Mouse (Mus musculus) stomach, embryonic 14.5 days (tissue): ENCODE results near the gene Ppard. TPM values are rescaled to one million over a fixed set of nuclear protein-coding genes. Genes with fewer than 3 reads are reported as not detected.

Source experiments
- ATAC-seq: fragments of 200-750 bp; cut with Nextera tagmentation; 2 replicates; pipeline ENCODE4 v1.8.0; 2017; ENCODE audit warnings: low read depth, moderate TSS enrichment; ENCODE audit not compliant: insufficient number of reproducible peaks, insufficient read depth, low FRiP score
- H3K27ac ChIP-seq: fragments of 300-500 bp; sonication (generic); 2 replicates; pipeline ENCODE4 v1.5.1; 2014; ENCODE audit warnings: mild to moderate bottlenecking, low read length, moderate library complexity, mixed read lengths
- H3K27me3 ChIP-seq: fragments of 300-500 bp; sonication (generic); 2 replicates; pipeline ENCODE4 v1.6.1; 2014; ENCODE audit warnings: low read length, control low read depth, mixed read lengths; ENCODE audit not compliant: control insufficient read depth, insufficient read depth
- H3K36me3 ChIP-seq: fragments of 300-500 bp; sonication (generic); 2 replicates; pipeline ENCODE4 v1.6.1; 2014; ENCODE audit warnings: mild to moderate bottlenecking, control low read depth, low read length, moderate library complexity, mixed read lengths; ENCODE audit not compliant: control insufficient read depth, insufficient read depth
- H3K4me1 ChIP-seq: fragments of 300-500 bp; sonication (generic); 2 replicates; pipeline ENCODE4 v1.6.1; 2014; ENCODE audit warnings: low read length, control low read depth, mixed read lengths; ENCODE audit not compliant: control insufficient read depth, insufficient read depth
- H3K4me2 ChIP-seq: fragments of 300-500 bp; sonication (generic); replicated peaks from 2 replicates; pipeline ENCODE4 v1.6.1; 2014; ENCODE audit warnings: low read depth, low read length, control low read depth
- H3K4me3 ChIP-seq: fragments of 300-500 bp; sonication (generic); 2 replicates; pipeline ENCODE4 v1.5.1; 2014; ENCODE audit warnings: low read depth, low read length, control low read depth
- H3K9ac ChIP-seq: fragments of 300-500 bp; sonication (generic); replicated peaks from 2 replicates; pipeline ENCODE4 v1.6.1; 2014; ENCODE audit warnings: low read depth, mild to moderate bottlenecking, control low read depth, low read length, moderate library complexity, mixed read lengths
- H3K9me3 ChIP-seq: fragments of 300-500 bp; sonication (generic); 2 replicates; pipeline ENCODE4 v1.6.1; 2016; ENCODE audit warnings: low read depth, low read length, control low read depth; ENCODE audit not compliant: control insufficient read depth
- WGBS: fragments of 180-500 bp; shearing (Covaris S2); extraction: QIAGEN DNeasy Blood & Tissue Kit; methylation state at CpG from one replicate; pipeline ENCODE4 v1.1.7; 2014; 5-methylcytosine and 5-hydroxymethylcytosine counted together
- polyA plus RNA-seq: library from polyadenylated mRNA; unstranded; fragments of >200 nt; fragmentation: Nextera tagmentation; extraction: Ambion mirVana; gene quantifications from 2 replicates; pipeline ENCODE4 v1.2.1, GENCODE M21; 2014

Ppard gene
- polyA plus RNA-seq, 1 experiment from 2014 or later = 3.4 TPM

GRCm38 (mm10) chr17:28231026-28231736 lies 1.3 kb upstream of the Ppard start:
- 85% methylated on average over 18 of the region's 18 CpGs for WGBS
- H3K4me3 ChIP-seq = no peak overlapping the region
- no peak overlapping the region for H3K9ac ChIP-seq

GRCm38 (mm10) chr17:28233091-28233731 lies 711 bp downstream of the Ppard start:
- WGBS = 8% methylated on average over 16 of the region's 17 CpGs
- H3K36me3 ChIP-seq = no peaks in the 10 kb centered on the region
- no peak for ATAC-seq
- H3K9ac ChIP-seq = peak overlapping the region; percentile 79
- H3K9me3 ChIP-seq = no peaks in the 10 kb centered on the region
- peaks cover 9% of the 10 kb centered on the region; the same call in 1 of the 2 replicates for H3K4me1 ChIP-seq
- H3K27ac ChIP-seq = peak overlapping the region; percentile 73; the same call in 1 of the 2 replicates
- peak overlapping the region; percentile 74 for H3K4me3 ChIP-seq
- peak overlapping the region; percentile 88 for H3K4me2 ChIP-seq
- H3K27me3 ChIP-seq = no peaks in the 10 kb centered on the region

More at GRCm38 (mm10) chr17:28231026-28231736, 1.3 kb upstream of the Ppard start:
- H3K4me1 ChIP-seq = peaks cover 9% of the 10 kb centered on the region; the same call in 1 of the 2 replicates
- H3K9me3 ChIP-seq = no peaks in the 10 kb centered on the region
- H3K4me2 ChIP-seq = no peak overlapping the region
- no peak overlapping the region for H3K27ac ChIP-seq
- H3K27me3 ChIP-seq = no peaks in the 10 kb centered on the region
- no peak for ATAC-seq
- no peaks in the 10 kb centered on the region for H3K36me3 ChIP-seq

- H3K27me3 ChIP-seq = no peaks in the 10 kb centered on the region
- H3K4me2 ChIP-seq = no peak overlapping the region
- H3K36me3 ChIP-seq = no peaks in the 10 kb centered on the region; the same call in 1 of the 2 replicates
- WGBS = 85% methylated on average over 5 of the region's 5 CpGs
- no peak overlapping the region for H3K9ac ChIP-seq
- H3K4me1 ChIP-seq = peaks cover 9% of the 10 kb centered on the region; the same call in 1 of the 2 replicates
- H3K27ac ChIP-seq = no peak overlapping the region
- no peaks in the 10 kb centered on the region for H3K9me3 ChIP-seq
- no peak for ATAC-seq
- no peak overlapping the region for H3K4me3 ChIP-seq
Measured at GRCm38 (mm10) chr17:28234641-28235040, 2.1 kb downstream of the Ppard start.

GRCm38 (mm10) chr17:28235982-28236635 lies 3.6 kb downstream of the Ppard start:
- no peak overlapping the region for H3K4me2 ChIP-seq
- WGBS = 80% methylated on average over 7 of the region's 7 CpGs
- H3K9ac ChIP-seq = no peak overlapping the region
- no peak overlapping the region for H3K27ac ChIP-seq
- no peaks in the 10 kb centered on the region; the same call in 1 of the 2 replicates for H3K36me3 ChIP-seq
- ATAC-seq = no peak
- H3K27me3 ChIP-seq = no peaks in the 10 kb centered on the region
- H3K9me3 ChIP-seq = no peaks in the 10 kb centered on the region
- peaks cover 9% of the 10 kb centered on the region; the same call in 1 of the 2 replicates for H3K4me1 ChIP-seq
- no peak overlapping the region for H3K4me3 ChIP-seq

GRCm38 (mm10) chr17:28236636-28237015 lies 4.1 kb downstream of the Ppard start:
- no peak for ATAC-seq
- Histone ChIP-seq H3K9ac (no peak overlapping the region), H3K36me3 (no peaks in the 10 kb centered on the region; the same call in none of the 2 replicates), H3K4me2 (no peak overlapping the region), H3K4me3 (no peak overlapping the region), H3K27me3 (no peaks in the 10 kb centered on the region), H3K9me3 (no peaks in the 10 kb centered on the region), H3K27ac (no peak overlapping the region), H3K4me1 (peaks cover 9% of the 10 kb centered on the region; the same call in 1 of the 2 replicates)
- WGBS = 83% methylated on average over 4 of the region's 4 CpGs

- no peak overlapping the region for H3K9ac ChIP-seq
- ATAC-seq = no peak
Measured at GRCm38 (mm10) chr17:28237362-28237761, 4.9 kb downstream of the Ppard start.

GRCm38 (mm10) chr17:28237874-28238273 lies 5.4 kb downstream of the Ppard start:
- WGBS = 85% methylated on average over 6 of the region's 6 CpGs
- ATAC-seq = no peak
- no peak overlapping the region for H3K4me3 ChIP-seq
- no peak overlapping the region for H3K4me2 ChIP-seq
- H3K4me1 ChIP-seq = peaks cover 12% of the 10 kb centered on the region; the same call in 1 of the 2 replicates
- no peak overlapping the region for H3K27ac ChIP-seq
- no peaks in the 10 kb centered on the region; the same call in none of the 2 replicates for H3K36me3 ChIP-seq
- no peaks in the 10 kb centered on the region for H3K27me3 ChIP-seq
- H3K9ac ChIP-seq = no peak overlapping the region
- H3K9me3 ChIP-seq = no peaks in the 10 kb centered on the region

More at GRCm38 (mm10) chr17:28237362-28237761, 4.9 kb downstream of the Ppard start:
- no peak overlapping the region for H3K4me3 ChIP-seq
- H3K27ac ChIP-seq = no peak overlapping the region
- H3K4me1 ChIP-seq = peaks cover 12% of the 10 kb centered on the region; the same call in 1 of the 2 replicates
- H3K9me3 ChIP-seq = no peaks in the 10 kb centered on the region
- no peaks in the 10 kb centered on the region for H3K27me3 ChIP-seq
- H3K4me2 ChIP-seq = no peak overlapping the region
- H3K36me3 ChIP-seq = no peaks in the 10 kb centered on the region; the same call in none of the 2 replicates
- WGBS = 90% methylated on average over 5 of the region's 5 CpGs

- Histone ChIP-seq H3K9me3 (no peaks in the 10 kb centered on the region), H3K4me1 (peaks cover 15% of the 10 kb centered on the region; the same call in 1 of the 2 replicates), H3K4me3 (no peak overlapping the region), H3K36me3 (no peaks in the 10 kb centered on the region; the same call in none of the 2 replicates), H3K9ac (no peak overlapping the region), H3K27me3 (no peaks in the 10 kb centered on the region), H3K27ac (no peak overlapping the region), H3K4me2 (no peak overlapping the region)
- ATAC-seq = no peak
- WGBS = 88% methylated on average over 5 of the region's 5 CpGs
Measured at GRCm38 (mm10) chr17:28240846-28241245, 8.3 kb downstream of the Ppard start.
